Mouse (Mus musculus) CH12.LX (cell line): Measurements from ENCODE around the gene B3gnt6. TPM values are rescaled to one million over a fixed set of nuclear protein-coding genes. Genes with fewer than 3 reads are reported as not detected.

Source experiments
- DNase-seq: peaks from one replicate; pipeline ENCODE4 v3.0.0-alpha.2; 2013; ENCODE audit errors: extremely low read depth
- H3K27ac ChIP-seq: 2 replicates; pipeline ENCODE4 v1.5.1; 2012; ENCODE audit warnings: low read depth, mild to moderate bottlenecking, control low read depth, moderate library complexity; ENCODE audit not compliant: insufficient read depth
- H3K27me3 ChIP-seq: replicated peaks from 2 replicates; pipeline ENCODE3; 2012; ENCODE audit warnings: inconsistent platforms
- H3K36me3 ChIP-seq, 2 experiments: replicated peaks in 1 of 2; 2 replicates each; pipeline versions ENCODE3 to v1.6.1; 2012; ENCODE audit warnings: inconsistent platforms in 1 of 2, low read length in 1 of 2, mild to moderate bottlenecking in 1 of 2, mixed read lengths in 1 of 2, moderate library complexity in 1 of 2; ENCODE audit not compliant: control insufficient read depth in 1 of 2, insufficient read depth in 1 of 2
- H3K4me1 ChIP-seq, 2 experiments: 2 replicates each; pipeline ENCODE4 v1.6.1; 2012; ENCODE audit warnings: inconsistent platforms in 1 of 2, moderate library complexity in 1 of 2; ENCODE audit not compliant: insufficient read depth in 2 of 2, control insufficient read depth in 1 of 2
- H3K4me2 ChIP-seq: 2 replicates; pipeline ENCODE4 v1.6.1; 2012; ENCODE audit warnings: low read depth, mild to moderate bottlenecking, control low read depth; ENCODE audit not compliant: poor library complexity, insufficient read depth, severe bottlenecking
- H3K4me3 ChIP-seq, 3 experiments: fragments of 150-350 bp in 1 of 3; sonication (generic) in 1 of 3; replicated peaks in 1 of 3; 2 replicates each; pipeline versions ENCODE3 to v1.5.1; 2011 to 2012; ENCODE audit warnings: low read depth in 2 of 3, low read length in 2 of 3, mild to moderate bottlenecking in 2 of 3, moderate library complexity in 2 of 3, control low read depth in 1 of 3, improper control_type of control experiment in 1 of 3, inconsistent platforms in 1 of 3, mixed read lengths in 1 of 3; ENCODE audit not compliant: poor library complexity in 1 of 3
- H3K79me2 ChIP-seq: replicated peaks from 2 replicates; pipeline ENCODE4 v1.6.1; 2012; ENCODE audit warnings: mild to moderate bottlenecking, moderate library complexity; ENCODE audit not compliant: control insufficient read depth, poor library complexity, insufficient read depth, severe bottlenecking; ENCODE audit errors: extremely low read depth
- H3K9ac ChIP-seq: 2 replicates; pipeline ENCODE4 v1.6.1; 2012; ENCODE audit warnings: low read depth, mild to moderate bottlenecking, control low read depth, moderate library complexity; ENCODE audit not compliant: insufficient read depth
- H3K9me3 ChIP-seq: replicated peaks from 2 replicates; pipeline ENCODE3; 2012; ENCODE audit warnings: low read length, inconsistent platforms, mixed read lengths
- CHD1 ChIP-seq: IDR thresholded peaks from 2 replicates; pipeline ENCODE4 v1.6.1; 2012; ENCODE audit warnings: low read depth, low read length, improper control_type of control experiment, inconsistent platforms
- CHD2 ChIP-seq: IDR thresholded peaks from 2 replicates; pipeline ENCODE4 v1.6.1; 2011; ENCODE audit warnings: low read length, improper control_type of control experiment
- CTCF ChIP-seq, 2 experiments: IDR thresholded peaks in 1 of 2; conservative IDR thresholded peaks in 1 of 2; 2 replicates each; pipeline ENCODE4 v1.5.1; 2011 to 2012; ENCODE audit warnings: low read depth in 2 of 2, low read length in 2 of 2, improper control_type of control experiment in 1 of 2, inconsistent platforms in 1 of 2, mild to moderate bottlenecking in 1 of 2, moderate library complexity in 1 of 2
- E2F4 ChIP-seq: IDR thresholded peaks from 2 replicates; pipeline ENCODE4 v1.6.1; 2011; ENCODE audit warnings: low read depth, low read length, improper control_type of control experiment; ENCODE audit not compliant: insufficient replicate concordance
- ELF1 ChIP-seq: IDR thresholded peaks from 2 replicates; pipeline ENCODE4 v1.6.1; 2014; ENCODE audit warnings: low read depth, mild to moderate bottlenecking, inconsistent platforms, low read length, improper control_type of control experiment
- EP300 ChIP-seq: IDR thresholded peaks from 2 replicates; pipeline ENCODE4 v1.6.1; 2011; ENCODE audit warnings: low read length, improper control_type of control experiment
- GABPA ChIP-seq: IDR thresholded peaks from 2 replicates; pipeline ENCODE4 v1.6.1; 2012; ENCODE audit warnings: low read depth, low read length, improper control_type of control experiment, inconsistent platforms; ENCODE audit not compliant: insufficient replicate concordance
- HCFC1 ChIP-seq: IDR thresholded peaks from 2 replicates; pipeline ENCODE4 v1.6.1; 2012; ENCODE audit warnings: low read depth, mild to moderate bottlenecking, inconsistent platforms, low read length, improper control_type of control experiment
- IRF4 ChIP-seq: IDR thresholded peaks from 2 replicates; pipeline ENCODE4 v1.6.1; 2014; ENCODE audit warnings: low read depth, mild to moderate bottlenecking, inconsistent platforms, low read length, improper control_type of control experiment
- JUN ChIP-seq: IDR thresholded peaks from 2 replicates; pipeline ENCODE4 v1.6.1; 2011; ENCODE audit warnings: low read depth, mild to moderate bottlenecking, low read length, improper control_type of control experiment, moderate library complexity; ENCODE audit not compliant: insufficient read depth
- JUND ChIP-seq: conservative IDR thresholded peaks from 2 replicates; pipeline ENCODE4 v1.6.1; 2011; ENCODE audit warnings: low read depth, low read length, improper control_type of control experiment
- KAT2A ChIP-seq: IDR thresholded peaks from 2 replicates; pipeline ENCODE4 v1.6.1; 2012; ENCODE audit warnings: low read length, improper control_type of control experiment, inconsistent platforms; ENCODE audit not compliant: insufficient replicate concordance
- MAFK ChIP-seq: IDR thresholded peaks from 2 replicates; pipeline ENCODE4 v1.6.1; 2011; ENCODE audit warnings: low read length, improper control_type of control experiment; ENCODE audit not compliant: insufficient replicate concordance
- MAZ ChIP-seq: IDR thresholded peaks from 2 replicates; pipeline ENCODE4 v1.6.1; 2012; ENCODE audit warnings: low read depth, mild to moderate bottlenecking, inconsistent platforms, low read length, improper control_type of control experiment, moderate library complexity
- MEF2A ChIP-seq: IDR thresholded peaks from 2 replicates; pipeline ENCODE4 v1.6.1; 2014; ENCODE audit warnings: low read depth, mild to moderate bottlenecking, inconsistent platforms, low read length, improper control_type of control experiment, borderline replicate concordance
- MYC ChIP-seq: IDR thresholded peaks from 2 replicates; pipeline ENCODE4 v1.6.1; 2011; ENCODE audit warnings: low read depth, mild to moderate bottlenecking, improper control_type of control experiment, low read length
- PAX5 ChIP-seq: IDR thresholded peaks from 2 replicates; pipeline ENCODE4 v1.6.1; 2012; ENCODE audit warnings: low read length, inconsistent platforms, mixed read lengths
- POLR2A ChIP-seq: IDR thresholded peaks from 2 replicates; pipeline ENCODE4 v1.6.1; 2011; ENCODE audit warnings: low read depth, mild to moderate bottlenecking, improper control_type of control experiment, low read length
- RAD21 ChIP-seq: IDR thresholded peaks from 2 replicates; pipeline ENCODE4 v1.6.1; 2011; ENCODE audit warnings: low read depth, mild to moderate bottlenecking, low read length, improper control_type of control experiment, moderate library complexity
- RCOR1 ChIP-seq: conservative IDR thresholded peaks from 2 replicates; pipeline ENCODE4 v1.6.1; 2012; ENCODE audit warnings: low read depth, mild to moderate bottlenecking, inconsistent platforms, low read length, improper control_type of control experiment
- SIN3A ChIP-seq: IDR thresholded peaks from 2 replicates; pipeline ENCODE4 v1.6.1; 2012; ENCODE audit warnings: low read length, improper control_type of control experiment, inconsistent platforms
- TBP ChIP-seq: conservative IDR thresholded peaks from 2 replicates; pipeline ENCODE4 v1.6.1; 2011; ENCODE audit warnings: low read depth, low read length, improper control_type of control experiment
- UBTF ChIP-seq: IDR thresholded peaks from 2 replicates; pipeline ENCODE4 v1.6.1; 2012; ENCODE audit warnings: low read depth, mild to moderate bottlenecking, inconsistent platforms, low read length, improper control_type of control experiment, moderate library complexity
- USF1 ChIP-seq: IDR thresholded peaks from 2 replicates; pipeline ENCODE4 v1.6.1; 2014; ENCODE audit warnings: low read depth, mild to moderate bottlenecking, inconsistent platforms, low read length, improper control_type of control experiment
- USF2 ChIP-seq: conservative IDR thresholded peaks from 2 replicates; pipeline ENCODE4 v1.6.1; 2011; ENCODE audit warnings: low read depth, low read length, improper control_type of control experiment
- ZKSCAN1 ChIP-seq: IDR thresholded peaks from 2 replicates; pipeline ENCODE4 v1.6.1; 2012; ENCODE audit warnings: low read depth, inconsistent platforms, low read length, improper control_type of control experiment, borderline replicate concordance
- ZMIZ1 ChIP-seq: IDR thresholded peaks from 2 replicates; pipeline ENCODE4 v1.6.1; 2012; ENCODE audit warnings: low read depth, mild to moderate bottlenecking, inconsistent platforms, low read length, improper control_type of control experiment
- ZNF384 ChIP-seq: IDR thresholded peaks from 2 replicates; pipeline ENCODE4 v1.6.1; 2012; ENCODE audit warnings: low read depth, low read length, improper control_type of control experiment, inconsistent platforms
- dilution Hi-C: fragments of 300-500 bp; cut with MboI; formaldehyde crosslinking; loops from 2 replicates; pipeline ENCODE4 v1.14.3; 2020; ENCODE audit warnings: low sequenced_read_pairs; ENCODE audit not compliant: extremely low pct_unique_long_range_greater_than_20kb, extremely low pct_ligation_motif_present
- in situ Hi-C: fragments of 300-500 bp; cut with MboI; formaldehyde crosslinking; loops from 3 replicates; pipeline ENCODE4 v1.14.3; 2019; ENCODE audit warnings: low sequenced_read_pairs, low pct_ligation_motif_present, low pct_unique_long_range_greater_than_20kb, mixed read lengths
- polyA plus RNA-seq: library from polyadenylated mRNA; unstranded; fragments of >175 nt; gene quantifications from 2 replicates; pipeline ENCODE4 v1.2.1, GENCODE M21; 2012; ENCODE audit warnings: low read depth; ENCODE audit not compliant: insufficient read length
- total RNA-seq, 2 experiments: library from RNA; depleted of rRNA; stranded (reverse); fragments of 300-350 nt in 1 of 2; fragments of >200 nt in 1 of 2; gene quantifications; 2 replicates each; pipeline ENCODE4 v1.2.3; 2012 to 2014

Gene B3gnt6
- total and polyA plus RNA-seq, 3 experiments, result not detected

DNA sequence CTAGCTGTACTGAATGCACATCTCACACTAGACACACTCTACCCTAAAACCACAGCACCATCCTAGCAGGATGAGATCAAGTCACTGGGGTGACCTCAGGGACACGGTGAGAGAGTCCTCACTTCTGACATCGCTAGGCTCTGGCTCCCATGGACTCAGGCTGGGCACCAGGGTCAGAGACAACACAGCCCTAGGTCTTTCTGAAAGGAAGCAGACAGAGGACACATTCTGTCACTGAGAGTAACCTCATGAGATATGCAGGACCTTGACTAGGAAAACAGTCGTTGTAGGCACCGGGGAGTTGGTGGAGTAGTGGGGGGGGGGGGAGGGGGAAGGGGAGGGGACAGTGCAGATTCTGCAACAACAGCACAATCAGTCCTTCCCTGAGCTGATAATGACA lies 25.9 kb downstream of the B3gnt6 start:
- dilution Hi-C loops (no loop called here), in situ Hi-C loops (loop anchor here (25.0 kb wide), 1 partner anchor 264 kb away; the partner anchor contains the start of gene Gucy2d)
- Histone ChIP-seq H3K79me2 (no peaks in the 10 kb centered on the region), H3K4me2 (no peak overlapping the region), H3K9ac (no peak overlapping the region), H3K27ac (no peak overlapping the region), H3K27me3 (peaks cover 24% of the 10 kb centered on the region), H3K4me1 (peaks cover 0 to 17% of the 10 kb centered on the region in 2 experiments; a peak in 2 of 4 replicates), H3K36me3 (no peaks in the 10 kb centered on the region), H3K9me3 (no peaks in the 10 kb centered on the region), H3K4me3 (no peak overlapping the region)
- no peak for TF ChIP-seq MAZ
- TF ChIP-seq IRF4, result no peak
- TF ChIP-seq MAFK, result no peak
- no peak for TF ChIP-seq USF2
- no peak for TF ChIP-seq CTCF (conservative IDR thresholded peaks at IDR 0.05 in 1 of 2, IDR thresholded peaks at IDR 0.05 in 1 of 2; ENCODE audit: low read depth in 2 of 2, low read length in 2 of 2)
- TF ChIP-seq MYC, result no peak
- no peak for TF ChIP-seq ZMIZ1
- no peak for TF ChIP-seq E2F4
- no peak for TF ChIP-seq ZNF384
- no peak for TF ChIP-seq UBTF
- TF ChIP-seq ZKSCAN1, result no peak
- no peak for TF ChIP-seq JUND
- no peak for TF ChIP-seq RCOR1
- TF ChIP-seq CHD1, result no peak
- no peak for TF ChIP-seq MEF2A
- TF ChIP-seq SIN3A, result no peak
- no peak for TF ChIP-seq HCFC1
- no peak for TF ChIP-seq JUN
- TF ChIP-seq RAD21, result no peak
- TF ChIP-seq TBP, result no peak
- DNase-seq, result no peak

DNA sequence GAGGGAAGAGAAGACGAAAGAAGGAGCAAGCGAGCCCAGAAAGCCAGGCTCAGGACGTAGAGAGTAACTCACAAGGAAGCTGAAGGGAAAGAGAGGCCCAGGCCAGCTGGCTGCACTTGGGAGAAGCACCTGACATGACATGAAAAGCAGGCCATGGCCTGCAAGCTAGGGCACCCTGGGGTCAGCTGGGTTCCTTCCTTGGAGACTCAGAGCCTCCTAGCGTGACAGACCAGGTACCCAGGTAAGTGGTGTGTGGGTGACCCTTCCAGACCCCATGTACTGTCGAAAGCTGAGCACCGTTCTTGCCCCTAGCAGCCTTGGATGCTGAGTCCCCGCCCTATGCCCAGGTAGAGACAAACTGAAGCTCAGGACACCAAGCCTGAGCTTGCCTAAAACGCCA lies 26.6 kb downstream of the B3gnt6 start:
- no peaks in the 10 kb centered on the region for H3K36me3 ChIP-seq
- no peaks in the 10 kb centered on the region for H3K9me3 ChIP-seq
- H3K4me3 ChIP-seq, result no peak overlapping the region
- no peak overlapping the region for H3K4me2 ChIP-seq
- no peak overlapping the region for H3K9ac ChIP-seq
- H3K79me2 ChIP-seq, result no peaks in the 10 kb centered on the region
- in situ Hi-C loops (loop anchor here (25.0 kb wide), 1 partner anchor 265 kb away; the partner anchor contains the start of gene Gucy2d), dilution Hi-C loops (no loop called here)
- peaks cover 2 to 16% of the 10 kb centered on the region in 2 experiments; a peak in 3 of 4 replicates for H3K4me1 ChIP-seq
- TF ChIP-seq POLR2A (no peak), UBTF (no peak), CHD2 (no peak), USF1 (no peak), CHD1 (no peak), E2F4 (no peak), ELF1 (no peak), MAFK (no peak), MYC (no peak), MAZ (no peak), EP300 (no peak), CTCF (conservative IDR thresholded peaks at IDR 0.05 in 1 of 2, IDR thresholded peaks at IDR 0.05 in 1 of 2; ENCODE audit: low read depth in 2 of 2, low read length in 2 of 2) (no peak), GABPA (no peak), SIN3A (no peak), KAT2A (no peak), ZMIZ1 (no peak), TBP (no peak), PAX5 (no peak), IRF4 (no peak)
- DNase-seq, result no peak
- no peak overlapping the region for H3K27ac ChIP-seq
- peaks cover 24% of the 10 kb centered on the region for H3K27me3 ChIP-seq
